Mouse (Mus musculus) neural tube, embryonic 14.5 days (tissue): Measurements from ENCODE around the gene Gm20605. TPM values are rescaled to one million over a fixed set of nuclear protein-coding genes. Genes with fewer than 3 reads are reported as not detected.

Source experiments
- ATAC-seq: fragments of 200-750 bp; cut with Nextera tagmentation; 2 replicates; pipeline ENCODE4 v1.8.0; 2017; ENCODE audit warnings: low read depth, mild to moderate bottlenecking, moderate TSS enrichment, moderate library complexity
- H3K27ac ChIP-seq: fragments of 300-500 bp; sonication (generic); 2 replicates; pipeline ENCODE4 v1.5.1; 2014; ENCODE audit warnings: low read depth, mild to moderate bottlenecking, control low read depth, low read length, moderate library complexity, mixed read lengths
- H3K27me3 ChIP-seq: fragments of 300-500 bp; sonication (generic); 2 replicates; pipeline ENCODE4 v1.6.1; 2014; ENCODE audit warnings: low read length; ENCODE audit not compliant: control insufficient read depth, insufficient read depth
- H3K36me3 ChIP-seq: fragments of 300-500 bp; sonication (generic); 2 replicates; pipeline ENCODE4 v1.6.1; 2014; ENCODE audit warnings: low read length, mixed read lengths; ENCODE audit not compliant: control insufficient read depth, insufficient read depth
- H3K4me1 ChIP-seq: fragments of 300-500 bp; sonication (generic); 2 replicates; pipeline ENCODE4 v1.6.1; 2014; ENCODE audit warnings: low read length; ENCODE audit not compliant: control insufficient read depth, insufficient read depth
- H3K4me2 ChIP-seq: fragments of 300-500 bp; sonication (generic); 2 replicates; pipeline ENCODE4 v1.6.1; 2014; ENCODE audit warnings: mild to moderate bottlenecking, low read depth, low read length, control low read depth
- H3K4me3 ChIP-seq: fragments of 300-500 bp; sonication (generic); 2 replicates; pipeline ENCODE4 v1.5.1; 2014; ENCODE audit warnings: low read depth, low read length, control low read depth, mixed read lengths
- H3K9ac ChIP-seq: fragments of 300-500 bp; sonication (generic); replicated peaks from 2 replicates; pipeline ENCODE4 v1.6.1; 2014; ENCODE audit warnings: low read depth, mild to moderate bottlenecking, control low read depth, low read length, mixed read lengths
- H3K9me3 ChIP-seq: fragments of 300-500 bp; sonication (generic); 2 replicates; pipeline ENCODE4 v1.6.1; 2016; ENCODE audit warnings: low read length; ENCODE audit not compliant: control insufficient read depth
- WGBS: fragments of 180-500 bp; shearing (Covaris S2); extraction: QIAGEN DNeasy Blood & Tissue Kit; methylation state at CpG from one replicate; pipeline ENCODE4 v1.1.7; 2014; 5-methylcytosine and 5-hydroxymethylcytosine counted together
- polyA plus RNA-seq: library from polyadenylated mRNA; unstranded; fragments of >200 nt; fragmentation: Nextera tagmentation; extraction: Ambion mirVana; gene quantifications from 2 replicates; pipeline ENCODE4 v1.2.1, GENCODE M21; 2014

Gm20605 gene
- polyA plus RNA-seq, 1 experiment from 2014 or later, result 6.5 TPM

DNA sequence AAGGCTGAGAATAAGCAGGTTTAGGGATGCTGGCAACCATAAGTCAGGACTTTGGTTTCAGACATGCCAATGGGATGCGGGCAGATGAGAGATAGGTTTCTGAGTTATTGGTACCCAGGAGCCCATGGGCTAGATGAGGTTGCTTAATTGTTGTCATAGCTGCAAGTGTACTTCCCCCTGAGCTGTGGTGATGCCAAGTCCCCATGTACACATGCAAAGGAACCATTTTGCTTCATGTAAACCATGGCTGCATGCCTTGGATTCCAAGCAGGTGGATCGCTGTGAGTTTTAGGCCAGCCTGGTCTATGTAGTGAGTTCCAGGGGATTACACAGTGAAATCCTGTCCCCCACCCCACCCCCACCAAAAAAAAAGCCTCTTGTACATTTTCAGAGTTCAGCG lies 56.7 kb downstream of the Gm20605 start:
- H3K36me3 ChIP-seq, result no peaks in the 10 kb centered on the region
- H3K27ac ChIP-seq, result no peak overlapping the region
- H3K4me1 ChIP-seq, result peaks cover 11% of the 10 kb centered on the region
- WGBS, result 94% methylated on average over 3 of the region's 3 CpGs
- H3K9ac ChIP-seq, result no peak overlapping the region
- H3K27me3 ChIP-seq, result no peaks in the 10 kb centered on the region
- no peak for ATAC-seq
- H3K9me3 ChIP-seq, result no peaks in the 10 kb centered on the region
- H3K4me3 ChIP-seq, result no peak overlapping the region
- H3K4me2 ChIP-seq, result no peak overlapping the region

DNA sequence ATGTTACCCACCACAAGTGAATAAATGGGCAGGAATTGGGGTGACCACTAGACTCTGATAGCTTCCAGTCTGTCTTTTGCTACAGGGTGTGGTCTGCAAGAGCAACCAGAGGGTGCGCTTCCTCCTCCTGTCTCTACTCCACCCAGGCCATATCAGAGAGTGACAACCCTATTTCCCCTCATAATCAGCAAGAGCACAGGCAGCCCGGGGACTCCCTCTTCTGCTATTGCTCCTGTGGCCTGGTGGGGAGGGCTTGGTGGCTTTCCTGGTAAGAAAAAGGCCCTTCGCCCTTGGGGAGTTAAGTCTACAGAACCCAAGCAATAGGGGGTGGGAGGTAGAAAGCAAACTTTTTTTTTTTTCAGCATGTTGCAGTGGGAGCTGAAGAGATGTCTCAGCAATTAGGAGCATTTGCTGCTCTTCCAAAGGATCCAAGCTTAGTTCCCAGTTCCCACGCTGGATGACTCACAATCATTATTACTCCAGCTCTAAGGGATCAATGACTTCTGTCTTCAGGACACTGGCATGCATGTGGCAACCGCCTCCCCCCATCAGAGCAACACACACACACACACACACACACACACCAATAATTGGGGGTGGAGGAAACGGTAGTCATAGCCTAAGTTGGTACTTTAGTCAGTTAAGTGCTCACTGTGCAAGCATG lies 57.3 kb downstream of the Gm20605 start:
- Histone ChIP-seq H3K4me2 (no peak overlapping the region), H3K27me3 (no peaks in the 10 kb centered on the region), H3K4me1 (peaks cover 11% of the 10 kb centered on the region), H3K9me3 (no peaks in the 10 kb centered on the region), H3K4me3 (no peak overlapping the region), H3K9ac (no peak overlapping the region), H3K36me3 (no peaks in the 10 kb centered on the region), H3K27ac (no peak overlapping the region)
- ATAC-seq, result no peak
- 87% methylated on average over 6 of the region's 6 CpGs for WGBS

DNA sequence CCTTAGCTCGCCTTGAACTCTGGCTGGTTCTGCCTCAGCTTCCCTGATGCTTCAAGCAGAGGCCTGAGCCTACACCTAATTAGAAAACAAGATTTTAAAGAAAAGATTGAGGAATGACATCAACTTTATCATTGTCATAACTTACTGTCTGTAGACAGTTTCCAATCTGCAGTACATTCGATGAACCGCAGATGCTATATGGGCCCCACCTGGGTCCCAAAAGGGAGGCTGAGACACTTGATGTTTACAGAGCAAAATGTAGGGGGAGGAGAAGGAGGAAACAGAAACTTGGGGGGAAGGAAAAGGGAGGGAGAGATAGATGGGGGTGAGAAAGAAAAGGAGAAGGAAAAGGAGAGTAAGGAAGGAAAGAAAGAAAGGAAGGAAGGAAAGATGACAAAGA lies 61.0 kb downstream of the Gm20605 start:
- no peaks in the 10 kb centered on the region for H3K36me3 ChIP-seq
- no peak overlapping the region for H3K27ac ChIP-seq
- H3K9ac ChIP-seq, result no peak overlapping the region
- H3K4me3 ChIP-seq, result no peak overlapping the region
- H3K9me3 ChIP-seq, result no peaks in the 10 kb centered on the region
- no peaks in the 10 kb centered on the region for H3K4me1 ChIP-seq
- H3K27me3 ChIP-seq, result no peaks in the 10 kb centered on the region
- ATAC-seq, result no peak
- H3K4me2 ChIP-seq, result no peak overlapping the region
- WGBS, result 86% methylated on average over 3 of the region's 3 CpGs

DNA sequence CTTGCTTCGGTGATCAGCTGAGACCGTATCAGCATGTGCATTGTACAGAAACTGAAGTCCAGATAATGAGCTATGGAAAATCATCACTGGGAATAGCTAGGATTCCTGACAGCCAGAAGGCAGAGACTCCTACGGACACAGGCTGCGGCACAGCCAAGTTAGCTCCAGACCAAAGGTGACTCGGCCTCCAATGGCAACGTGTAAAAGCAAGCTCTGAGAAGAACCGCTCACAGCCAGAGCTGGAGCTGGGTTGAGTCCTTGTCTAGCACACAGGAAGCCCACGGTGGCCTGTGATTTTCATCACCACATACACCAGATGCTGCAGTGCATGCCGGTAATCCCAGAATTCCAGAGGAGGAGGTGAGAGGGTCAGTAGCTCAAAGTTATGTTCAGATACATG lies 61.6 kb downstream of the Gm20605 start:
- Histone ChIP-seq H3K27ac (no peak overlapping the region), H3K4me3 (no peak overlapping the region), H3K9me3 (no peaks in the 10 kb centered on the region), H3K36me3 (no peaks in the 10 kb centered on the region), H3K4me2 (no peak overlapping the region), H3K9ac (no peak overlapping the region), H3K27me3 (no peaks in the 10 kb centered on the region), H3K4me1 (no peaks in the 10 kb centered on the region)
- ATAC-seq, result no peak
- 71% methylated on average over 9 of the region's 9 CpGs for WGBS

DNA sequence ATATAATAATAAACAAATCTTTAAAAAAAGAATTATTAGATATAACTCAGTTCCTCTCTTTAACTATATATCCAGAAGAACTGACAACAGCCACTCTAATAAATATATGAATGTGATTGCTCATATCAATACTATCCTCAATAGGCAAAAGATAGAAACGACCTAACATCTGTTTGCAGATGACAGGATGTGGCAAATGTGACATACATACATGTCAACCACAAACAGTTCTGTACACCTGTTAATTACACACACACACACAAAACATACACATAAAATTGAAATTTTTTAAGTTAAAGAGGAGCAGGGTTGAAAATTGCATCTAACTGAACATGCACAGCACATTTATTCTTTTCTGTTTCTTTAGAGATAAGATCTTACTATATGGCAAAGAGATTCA lies 62.9 kb downstream of the Gm20605 start:
- H3K27ac ChIP-seq, result no peak overlapping the region
- H3K36me3 ChIP-seq, result no peaks in the 10 kb centered on the region
- H3K27me3 ChIP-seq, result no peaks in the 10 kb centered on the region
- H3K4me2 ChIP-seq, result no peak overlapping the region
- H3K9me3 ChIP-seq, result no peaks in the 10 kb centered on the region
- 73% methylated on average over 1 of the region's 1 CpGs for WGBS
- no peak for ATAC-seq
- no peak overlapping the region for H3K4me3 ChIP-seq
- no peaks in the 10 kb centered on the region for H3K4me1 ChIP-seq
- no peak overlapping the region for H3K9ac ChIP-seq

Other genes starting within 250 kb of the Gm20605 start
- gene Zan, start 152.1 kb upstream of the Gm20605 start, polyA plus RNA-seq, result 0.08 TPM in 2 replicates
- gene Pop7, start 126.7 kb upstream of the Gm20605 start, polyA plus RNA-seq, result 82.9 and 98.3 TPM in 2 replicates
- gene Gigyf1, start 110.6 kb upstream of the Gm20605 start, polyA plus RNA-seq, result 16.3 and 21.2 TPM in 2 replicates
- not detected in 2 replicates for gene Epo, start 95.9 kb upstream of the Gm20605 start, polyA plus RNA-seq
- gene Gnb2, start 95.7 kb upstream of the Gm20605 start, polyA plus RNA-seq, result 553 and 557 TPM in 2 replicates
- 206 and 236 TPM in 2 replicates for gene Actl6b, start 75.7 kb upstream of the Gm20605 start, polyA plus RNA-seq
- gene Tfr2, start 59.3 kb upstream of the Gm20605 start, polyA plus RNA-seq, result 4.9 and 5.8 TPM in 2 replicates
- 80.5 and 90.7 TPM in 2 replicates for gene Mospd3, start 28.1 kb upstream of the Gm20605 start, polyA plus RNA-seq
- 2.4 and 59.1 TPM in 2 replicates for gene Pcolce, start 15.4 kb upstream of the Gm20605 start, polyA plus RNA-seq
- gene Fbxo24, start 173 bp upstream of the Gm20605 start, polyA plus RNA-seq, result 0.19 TPM in 1 of 2 replicates, not detected in the other
- 16.0 and 18.4 TPM in 2 replicates for gene Lrch4, start 54 bp upstream of the Gm20605 start, polyA plus RNA-seq
- 5.7 and 5.9 TPM in 2 replicates for gene Sap25, start 12.2 kb downstream of the Gm20605 start, polyA plus RNA-seq
- 0.31 TPM in 1 of 2 replicates, not detected in the other for gene Irs3, start 16.5 kb downstream of the Gm20605 start, polyA plus RNA-seq
- 11.3 and 12.9 TPM in 2 replicates for gene Agfg2, start 55.6 kb downstream of the Gm20605 start, polyA plus RNA-seq
- gene Nyap1, start 112.4 kb downstream of the Gm20605 start, polyA plus RNA-seq, result 13.6 and 22.3 TPM in 2 replicates
- gene Tsc22d4, start 116.6 kb downstream of the Gm20605 start, polyA plus RNA-seq, result 80.1 and 85.1 TPM in 2 replicates
- gene Ppp1r35, start 149.7 kb downstream of the Gm20605 start, polyA plus RNA-seq, result 37.8 and 43.7 TPM in 2 replicates
- 13.1 and 17.0 TPM in 2 replicates for gene Mepce, start 158.5 kb downstream of the Gm20605 start, polyA plus RNA-seq
- 11.2 and 13.9 TPM in 2 replicates for gene Zcwpw1, start 158.6 kb downstream of the Gm20605 start, polyA plus RNA-seq
- gene Pilra, start 207.1 kb downstream of the Gm20605 start, polyA plus RNA-seq, result not detected in 2 replicates
- not detected in 2 replicates for gene Pilrb1, start 228.9 kb downstream of the Gm20605 start, polyA plus RNA-seq
- gene Pilrb2, start 242.6 kb downstream of the Gm20605 start, polyA plus RNA-seq, result not detected in 2 replicates